Mouse (Mus musculus) limb, embryonic 14.5 days (tissue): ENCODE results near the gene Ccdc148. TPM values are rescaled to one million over a fixed set of nuclear protein-coding genes. Genes with fewer than 3 reads are reported as not detected.

Source experiments
- ATAC-seq: fragments of 200-750 bp; cut with Nextera tagmentation; 2 replicates; pipeline ENCODE4 v1.8.0; 2017; ENCODE audit warnings: low read depth, moderate number of reproducible peaks, moderate TSS enrichment; ENCODE audit not compliant: low FRiP score
- DNase-seq: peaks from one replicate; pipeline ENCODE4 v3.0.0-alpha.2; 2015; ENCODE audit warnings: low spot score
- H3K27ac ChIP-seq: fragments of 300-500 bp; sonication (generic); replicated peaks from 2 replicates; pipeline ENCODE4 v1.5.1; 2014; ENCODE audit warnings: low read depth, mild to moderate bottlenecking, low read length, moderate library complexity, mixed read lengths
- H3K27me3 ChIP-seq: fragments of 300-500 bp; sonication (generic); 2 replicates; pipeline ENCODE4 v1.6.1; 2014; ENCODE audit warnings: low read length, mixed read lengths; ENCODE audit not compliant: control insufficient read depth, insufficient read depth
- H3K36me3 ChIP-seq: fragments of 300-500 bp; sonication (generic); 2 replicates; pipeline ENCODE4 v1.6.1; 2014; ENCODE audit warnings: mild to moderate bottlenecking, low read length, moderate library complexity, mixed read lengths; ENCODE audit not compliant: control insufficient read depth, insufficient read depth
- H3K4me1 ChIP-seq: fragments of 300-500 bp; sonication (generic); 2 replicates; pipeline ENCODE4 v1.6.1; 2014; ENCODE audit warnings: antibody characterized with exemption, low read length, mixed read lengths; ENCODE audit not compliant: control insufficient read depth, insufficient read depth
- H3K4me2 ChIP-seq: fragments of 300-500 bp; sonication (generic); replicated peaks from 2 replicates; pipeline ENCODE4 v1.6.1; 2014; ENCODE audit warnings: low read depth, mild to moderate bottlenecking, low read length, moderate library complexity; ENCODE audit not compliant: severe bottlenecking
- H3K4me3 ChIP-seq: fragments of 300-500 bp; sonication (generic); replicated peaks from 2 replicates; pipeline ENCODE4 v1.5.1; 2014; ENCODE audit warnings: low read length
- H3K9ac ChIP-seq: fragments of 300-500 bp; sonication (generic); 2 replicates; pipeline ENCODE4 v1.6.1; 2014; ENCODE audit warnings: mild to moderate bottlenecking, low read depth, low read length, moderate library complexity; ENCODE audit not compliant: severe bottlenecking
- H3K9me3 ChIP-seq: fragments of 300-500 bp; sonication (generic); 2 replicates; pipeline ENCODE4 v1.6.1; 2016; ENCODE audit warnings: low read length; ENCODE audit not compliant: control insufficient read depth
- POLR2A ChIP-seq: fragments of 200-500 bp; IDR thresholded peaks from 2 replicates; pipeline ENCODE4 v1.8.0; 2012; ENCODE audit warnings: inconsistent platforms, mild to moderate bottlenecking, moderate library complexity, borderline replicate concordance; ENCODE audit not compliant: insufficient read depth, insufficient read length; ENCODE audit errors: extremely low read depth
- WGBS: fragments of 180-500 bp; shearing (Covaris S2); extraction: QIAGEN DNeasy Blood & Tissue Kit; methylation state at CpG from one replicate; pipeline ENCODE4 v1.1.7; 2014; 5-methylcytosine and 5-hydroxymethylcytosine counted together
- polyA plus RNA-seq, 2 experiments: library from polyadenylated mRNA; depleted of rRNA in 1 of 2; stranded (reverse) in 1 of 2; unstranded in 1 of 2; fragments of >200 nt; fragmentation: Nextera tagmentation in 1 of 2; extraction: Ambion mirVana in 1 of 2; gene quantifications; 2 replicates each; pipeline versions ENCODE4 v1.2.1 to v1.2.3; 2012 to 2014

The Ccdc148 gene
- polyA plus RNA-seq, 2 experiments = 0.48 to 0.49 TPM

DNA sequence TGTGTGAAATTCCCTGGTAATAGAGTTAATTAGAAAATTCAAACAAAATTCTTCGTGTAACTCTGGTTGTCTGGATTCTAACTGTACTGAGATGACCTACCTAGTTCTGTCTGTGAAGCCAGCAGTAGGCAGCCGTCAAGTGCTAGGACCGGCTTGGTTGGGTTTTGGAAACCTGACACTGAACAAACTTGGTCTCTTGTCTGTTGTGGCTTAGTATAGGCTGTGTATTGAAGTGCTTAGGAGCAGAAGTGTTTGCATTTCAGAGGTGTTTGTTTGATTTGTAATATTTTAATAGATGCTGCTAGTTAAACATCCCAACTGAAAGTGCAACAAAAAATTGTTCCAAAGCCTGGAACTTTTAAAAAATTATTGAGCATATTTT, 9.7 kb upstream of the Ccdc148 start:
- Histone ChIP-seq H3K27me3 (no peaks in the 10 kb centered on the region), H3K27ac (no peak overlapping the region), H3K4me3 (no peak overlapping the region), H3K9me3 (no peaks in the 10 kb centered on the region), H3K4me1 (no peaks in the 10 kb centered on the region), H3K4me2 (no peak overlapping the region), H3K36me3 (no peaks in the 10 kb centered on the region), H3K9ac (no peak overlapping the region)
- DNase-seq (no peak), ATAC-seq (no peak)
- WGBS = 70% methylated on average over 3 of the region's 3 CpGs
- no peak for TF ChIP-seq POLR2A

DNA sequence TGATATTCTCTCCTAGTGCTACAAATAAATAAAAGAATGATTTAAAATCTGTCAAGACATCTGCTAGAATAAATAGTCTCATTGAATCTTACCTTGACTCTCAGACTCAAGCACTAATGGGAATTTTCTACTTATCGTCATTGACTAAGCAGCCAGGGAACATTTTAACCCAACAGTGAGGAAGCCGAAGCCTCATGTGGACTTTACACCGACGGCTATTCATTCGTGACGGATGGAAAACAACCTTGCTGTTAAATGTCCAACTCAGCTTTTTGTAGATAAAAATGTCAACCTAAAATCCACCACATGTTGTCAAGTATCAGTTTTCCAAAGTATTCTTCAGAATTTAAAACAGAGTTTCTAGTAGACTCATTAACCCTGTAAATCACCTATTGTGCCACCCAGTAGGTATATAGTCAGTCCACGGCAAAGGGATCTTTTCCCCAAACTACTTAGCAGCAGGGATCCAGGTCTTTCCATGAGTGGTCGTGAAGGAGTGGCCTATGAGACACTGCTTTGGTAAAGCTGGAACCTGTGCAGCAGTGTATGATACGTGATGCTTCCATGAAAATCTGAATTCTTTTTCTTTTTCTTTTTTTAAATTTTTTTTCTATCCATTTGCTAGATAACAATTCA, 9.2 kb upstream of the Ccdc148 start:
- Histone ChIP-seq H3K4me3 (no peak overlapping the region), H3K4me2 (no peak overlapping the region)

GRCm38 (mm10) chr2:59167830-59168229, 7.3 kb upstream of the Ccdc148 start:
- Histone ChIP-seq H3K27me3 (no peaks in the 10 kb centered on the region), H3K36me3 (no peaks in the 10 kb centered on the region), H3K4me3 (no peak overlapping the region), H3K9ac (no peak overlapping the region), H3K4me2 (no peak overlapping the region), H3K9me3 (no peaks in the 10 kb centered on the region), H3K27ac (no peak overlapping the region), H3K4me1 (0 out of 2 replicates have a peak, but pooled peaks cover 2% of the 10 kb centered on the region)
- DNase-seq = no peak
- WGBS = 60% methylated on average over 4 of the region's 4 CpGs
- no peak for TF ChIP-seq POLR2A
- no peak for ATAC-seq

More for the DNA sequence above, 9.2 kb upstream of the Ccdc148 start:
- ATAC-seq = no peak
- no peaks in the 10 kb centered on the region for H3K27me3 ChIP-seq
- no peak for TF ChIP-seq POLR2A
- WGBS = 62% methylated on average over 9 of the region's 9 CpGs
- no peaks in the 10 kb centered on the region for H3K9me3 ChIP-seq
- H3K4me1 ChIP-seq = no peaks in the 10 kb centered on the region
- H3K36me3 ChIP-seq = no peaks in the 10 kb centered on the region
- H3K27ac ChIP-seq = no peak overlapping the region
- no peak for DNase-seq
- no peak overlapping the region for H3K9ac ChIP-seq

GRCm38 (mm10) chr2:59166976-59167375, 6.5 kb upstream of the Ccdc148 start:
- H3K9me3 ChIP-seq = no peaks in the 10 kb centered on the region
- no peak for TF ChIP-seq POLR2A
- H3K27me3 ChIP-seq = no peaks in the 10 kb centered on the region
- H3K27ac ChIP-seq = no peak overlapping the region
- H3K9ac ChIP-seq = no peak overlapping the region
- ATAC-seq (no peak), DNase-seq (no peak)
- H3K36me3 ChIP-seq = no peaks in the 10 kb centered on the region
- H3K4me2 ChIP-seq = no peak overlapping the region
- no peak overlapping the region for H3K4me3 ChIP-seq
- 87% methylated on average over 4 of the region's 4 CpGs for WGBS
- 0 out of 2 replicates have a peak, but pooled peaks cover 2% of the 10 kb centered on the region for H3K4me1 ChIP-seq

DNA sequence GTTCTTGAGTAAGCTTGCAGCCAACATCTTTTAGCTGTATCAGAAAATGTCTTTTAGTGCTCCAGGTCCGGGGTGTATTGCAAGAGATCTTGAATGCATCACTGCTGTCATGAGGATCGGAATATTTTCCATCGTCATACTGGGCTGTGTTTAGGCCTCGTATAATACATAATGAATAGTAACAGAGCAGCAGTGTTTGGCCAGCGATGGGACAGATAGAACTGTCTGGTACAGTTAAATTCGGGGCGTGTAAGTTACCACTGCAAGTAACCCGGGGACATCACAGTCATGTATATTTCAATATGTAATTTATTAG, 1.8 kb upstream of the Ccdc148 start:
- no peaks in the 10 kb centered on the region for H3K27me3 ChIP-seq
- DNase-seq (no peak), ATAC-seq (no peak)
- 41% methylated on average over 8 of the region's 8 CpGs for WGBS
- H3K4me1 ChIP-seq = peaks cover 8% of the 10 kb centered on the region
- no peak for TF ChIP-seq POLR2A
- no peak overlapping the region for H3K27ac ChIP-seq
- H3K4me3 ChIP-seq = peak overlapping the region; percentile 93
- peak overlapping the region; percentile 65 for H3K4me2 ChIP-seq
- H3K9ac ChIP-seq = peak overlapping the region; percentile 82
- H3K9me3 ChIP-seq = no peaks in the 10 kb centered on the region
- H3K36me3 ChIP-seq = no peaks in the 10 kb centered on the region
